Mouse (Mus musculus) kidney, postnatal 14 days (tissue): ENCODE results near the gene Otos.

Source experiments
- DNase-seq: peaks from one replicate; pipeline ENCODE4 v3.0.0; 2022; ENCODE audit warnings: mixed read lengths

Otos gene

DNA sequence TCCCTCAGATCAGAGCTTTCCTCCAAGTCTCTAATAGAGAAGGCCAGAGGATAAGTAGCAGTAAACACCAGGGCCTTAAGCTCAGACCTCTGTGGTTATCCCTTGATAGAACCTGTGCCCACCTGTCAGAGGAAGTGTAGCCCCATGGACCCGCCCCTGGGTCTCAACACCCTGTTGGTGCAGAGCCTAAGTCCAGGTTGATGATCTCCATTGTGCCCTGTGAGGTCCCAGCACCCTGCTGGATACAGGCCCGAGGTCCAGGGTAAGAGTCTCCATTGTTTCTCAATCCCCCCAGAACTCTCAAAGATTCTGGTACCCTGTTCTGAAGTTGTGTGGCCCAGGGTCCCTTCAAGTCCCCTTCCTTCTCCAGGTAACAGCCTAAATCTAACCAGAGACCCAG lies 2.5 kb downstream of the Otos start:
- DNase-seq = no peak

DNA sequence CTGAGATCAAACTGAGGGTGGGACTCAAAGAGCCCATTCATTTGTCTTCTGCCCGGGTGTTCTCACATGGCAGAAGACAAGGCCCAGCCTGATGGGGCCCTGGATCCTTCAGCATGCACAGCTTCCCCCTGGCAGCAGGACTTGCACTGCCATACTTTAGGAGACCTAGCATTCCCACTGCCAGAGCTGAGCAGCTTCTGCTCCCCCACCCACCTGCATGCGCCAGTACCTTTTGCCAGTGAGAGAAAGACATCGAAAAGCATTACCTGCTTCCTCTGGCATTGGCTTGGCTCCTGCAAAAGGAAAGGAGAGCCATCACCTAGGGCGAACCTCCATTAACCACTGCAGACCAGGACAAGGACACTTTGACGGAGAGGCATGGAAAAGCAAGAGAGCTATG lies 3.7 kb downstream of the Otos start:
- no peak for DNase-seq

DNA sequence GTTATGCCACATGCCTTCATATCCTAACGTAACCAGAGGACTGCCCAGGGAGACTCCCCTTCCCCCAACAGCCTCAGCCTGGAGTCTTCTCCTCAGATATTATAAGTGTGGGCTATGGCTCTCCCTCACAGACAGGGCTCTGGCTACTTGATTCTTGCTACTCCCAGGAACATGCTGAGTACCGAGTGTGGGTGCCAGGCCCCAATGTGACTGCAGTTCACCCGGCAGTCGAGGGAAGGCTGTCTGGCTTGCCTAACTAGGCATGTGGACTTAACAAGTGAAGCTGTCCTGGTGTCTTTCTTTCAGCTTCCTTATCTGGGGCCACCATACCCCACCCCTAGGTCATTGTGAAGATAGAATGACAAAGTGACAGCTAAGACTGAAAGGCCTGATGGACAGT lies 5.0 kb downstream of the Otos start:
- DNase-seq = no peak

DNA sequence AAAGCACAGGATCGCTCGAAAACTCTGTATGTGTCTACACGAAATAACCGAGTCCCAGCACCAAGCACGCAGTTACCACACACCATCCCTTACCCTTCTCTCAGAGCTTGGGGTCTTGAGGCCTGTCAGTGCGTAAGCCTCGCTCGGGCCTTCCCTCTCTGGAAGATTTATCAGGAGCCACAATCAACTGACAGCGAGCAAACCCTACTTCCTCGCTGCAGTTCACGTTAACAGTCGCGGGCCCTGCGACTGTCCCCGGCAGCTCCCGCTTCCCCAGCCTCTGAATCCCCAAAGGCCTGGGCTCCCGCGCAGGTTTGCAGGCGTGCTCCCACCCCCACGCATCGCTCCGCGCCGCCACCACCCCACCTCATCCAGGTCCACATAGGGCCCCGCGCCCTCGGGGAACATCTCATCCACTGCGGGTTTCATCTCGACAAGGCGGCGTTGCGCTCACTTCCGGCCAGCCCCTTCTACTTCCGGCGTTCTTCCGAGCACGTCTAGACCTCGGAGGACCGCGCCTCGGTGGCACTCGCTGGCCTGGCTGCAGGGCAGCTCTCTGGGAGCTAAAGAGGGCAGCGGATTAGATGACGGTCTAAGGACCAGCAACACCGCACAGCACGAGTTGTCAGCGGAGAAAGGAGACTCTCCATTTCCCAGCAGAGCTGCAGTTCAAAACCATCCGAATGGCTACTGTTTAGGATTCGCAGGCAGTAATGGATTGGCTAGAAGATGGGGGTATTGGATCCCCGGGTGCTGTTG lies 6.9 kb downstream of the Otos start, which contains the start of gene Cops9:
Gene Cops9 (minus strand): TSS at position 472 of the 759 bp plus-strand sequence.
- DNase-seq = peak; percentile 93

DNA sequence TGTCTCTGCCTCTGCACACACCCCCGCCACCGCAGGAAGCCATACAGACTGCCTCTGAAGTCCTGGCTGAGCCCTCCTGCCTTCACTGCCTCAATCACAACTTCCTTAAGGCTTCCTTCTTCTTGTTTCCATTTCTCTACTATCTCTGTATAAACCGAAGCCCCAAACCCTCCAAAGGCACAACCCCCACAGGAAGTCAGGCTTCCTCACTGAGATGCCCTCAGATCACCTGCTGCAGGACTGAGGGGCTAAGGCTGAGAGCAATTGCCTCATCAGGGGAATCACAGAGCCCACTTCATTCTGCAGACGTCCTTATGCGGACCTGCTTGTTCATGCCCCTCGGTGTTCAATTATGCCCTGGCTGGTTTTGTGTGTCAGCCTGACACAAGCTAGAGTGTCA lies 8.2 kb downstream of the Otos start:
- no peak for DNase-seq

DNA sequence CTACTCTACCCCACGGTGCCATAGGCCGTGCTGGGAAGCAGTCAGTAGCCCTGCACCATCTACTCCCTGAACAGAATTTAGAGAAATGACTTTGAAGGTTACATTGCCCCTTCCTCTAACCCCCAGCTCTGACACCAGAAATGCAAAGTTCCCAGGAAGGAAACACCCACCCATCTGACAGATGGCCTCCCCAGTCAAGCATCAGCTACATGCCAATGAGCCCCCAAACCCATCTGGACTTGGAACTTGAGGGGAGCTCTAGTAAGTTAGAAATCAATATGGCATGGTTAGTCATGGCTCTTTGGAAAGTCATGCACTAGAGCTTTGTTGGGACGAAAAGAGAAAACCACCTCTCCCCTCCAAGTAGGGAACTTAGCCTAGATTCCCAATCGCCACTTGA lies 9.9 kb downstream of the Otos start:
- no peak for DNase-seq

DNA sequence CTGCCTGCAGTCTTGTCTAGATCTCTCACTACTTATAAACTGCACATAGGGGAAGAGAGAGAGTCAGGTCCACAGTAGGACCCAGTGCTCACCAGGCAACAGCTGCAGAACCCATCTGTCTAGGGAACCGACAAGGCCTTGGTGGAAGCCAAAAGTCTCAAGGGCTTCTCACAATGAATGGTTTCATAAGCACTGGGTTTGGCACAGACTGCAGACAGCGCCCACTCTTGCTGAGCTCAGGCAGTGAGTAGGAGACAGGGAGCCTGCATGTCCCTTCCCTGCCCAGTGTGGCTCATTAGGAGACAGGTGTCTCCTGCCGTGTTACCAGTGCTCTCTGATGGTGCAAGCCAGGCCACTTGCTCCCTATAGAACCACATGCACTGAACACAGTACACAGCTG lies 10.5 kb downstream of the Otos start:
- DNase-seq = no peak

DNA sequence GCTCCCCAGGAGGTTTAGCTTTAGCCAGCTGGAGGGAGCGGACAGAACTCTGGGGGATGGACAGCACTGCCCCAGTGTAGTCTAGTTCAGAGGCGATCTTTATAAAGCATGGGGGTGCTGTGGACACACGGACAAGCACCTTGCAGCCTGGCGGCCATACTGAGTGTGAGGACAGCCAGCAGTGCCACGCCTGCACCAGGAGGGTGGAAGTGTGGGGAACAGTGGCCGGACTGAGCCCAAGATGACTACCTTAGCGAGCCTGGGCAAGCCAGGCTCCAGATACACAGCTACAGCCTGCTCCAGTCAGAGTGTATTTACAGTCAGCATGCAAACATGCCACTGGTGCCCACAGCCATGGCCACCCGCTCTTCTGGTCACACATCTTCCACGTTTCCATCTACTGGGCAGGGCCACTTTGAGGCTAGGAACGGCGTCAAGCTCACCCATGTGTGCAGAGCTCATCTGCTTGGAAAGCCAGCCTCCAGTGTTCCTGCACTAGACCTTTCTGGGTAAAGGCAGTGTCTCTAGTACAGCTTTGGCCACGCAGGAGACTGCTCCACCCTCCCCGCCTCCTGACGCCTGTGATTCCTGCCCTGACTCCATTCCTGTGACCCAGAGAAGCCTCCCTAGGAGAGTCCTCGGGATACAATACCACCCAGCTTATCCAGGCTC lies 11.0 kb downstream of the Otos start:
- DNase-seq = no peak

DNA sequence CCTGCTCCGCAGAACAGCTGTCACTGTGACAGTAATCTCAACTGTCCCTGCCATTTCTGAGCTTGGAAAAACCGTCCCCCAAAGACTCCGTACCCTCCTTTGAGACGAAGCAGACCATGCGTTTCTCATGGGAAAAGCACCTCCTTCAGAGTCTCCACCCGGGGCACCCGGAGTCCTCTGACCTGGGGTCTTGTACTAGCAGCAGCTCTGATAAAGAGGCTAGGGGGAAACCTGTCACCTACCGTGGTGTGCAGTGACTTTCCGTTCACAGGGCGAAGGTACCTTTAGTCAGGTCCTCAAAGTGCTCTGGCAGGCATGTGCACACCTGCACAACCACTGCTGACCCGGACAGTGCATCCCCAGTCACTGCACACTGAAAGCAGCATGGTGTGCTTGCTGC lies 12.0 kb downstream of the Otos start:
- DNase-seq = no peak

DNA sequence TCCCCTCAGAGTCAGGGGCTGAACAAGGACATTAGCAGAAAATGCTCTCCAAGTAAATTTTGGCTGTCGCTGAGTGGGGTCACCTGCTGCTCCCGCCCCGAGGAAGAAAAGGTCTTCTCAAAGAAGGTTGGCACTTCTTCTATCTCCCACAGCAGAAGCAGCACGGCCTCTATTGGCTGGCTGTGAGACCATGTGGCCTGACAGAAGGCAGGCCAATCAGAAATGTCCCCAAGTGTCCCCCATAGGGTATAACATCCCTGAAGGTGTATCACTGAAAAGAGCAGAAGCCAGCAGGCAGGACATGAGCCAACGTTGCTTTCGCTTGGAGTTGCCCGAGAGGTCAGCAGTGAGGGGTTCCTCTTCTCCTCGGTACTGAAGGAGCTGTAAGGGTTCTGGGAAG lies 12.6 kb downstream of the Otos start:
- no peak for DNase-seq

DNA sequence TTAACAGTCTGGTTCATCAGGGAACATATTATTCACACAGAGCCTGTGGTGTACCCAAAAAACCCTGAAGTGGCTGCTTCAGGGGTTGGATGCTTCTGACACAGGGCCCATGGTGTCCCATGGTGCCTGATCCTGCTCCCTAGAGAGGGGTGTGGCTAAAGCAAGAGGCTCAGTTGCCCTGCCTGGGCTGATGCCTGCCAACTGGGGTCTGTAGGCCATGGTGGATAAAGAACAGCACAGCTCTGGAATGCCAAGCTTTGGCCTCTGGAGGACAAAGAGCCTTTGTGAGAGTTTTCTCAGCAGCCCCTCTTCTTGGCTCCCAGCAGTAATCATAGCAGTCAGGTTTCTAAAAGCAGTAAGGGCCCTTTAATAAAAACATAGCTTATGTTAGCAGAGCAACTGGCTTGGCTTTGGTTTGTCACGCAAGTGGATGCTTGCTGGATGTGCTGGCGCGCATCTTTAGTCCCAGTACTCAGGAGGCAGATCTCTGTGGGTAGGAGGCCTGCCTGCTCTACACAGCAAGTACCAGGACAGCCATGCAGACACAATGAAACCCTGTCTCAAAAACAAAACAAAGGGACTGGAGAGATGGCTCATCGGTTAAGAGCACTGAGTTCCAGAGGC lies 13.6 kb downstream of the Otos start:
- DNase-seq = no peak

DNA sequence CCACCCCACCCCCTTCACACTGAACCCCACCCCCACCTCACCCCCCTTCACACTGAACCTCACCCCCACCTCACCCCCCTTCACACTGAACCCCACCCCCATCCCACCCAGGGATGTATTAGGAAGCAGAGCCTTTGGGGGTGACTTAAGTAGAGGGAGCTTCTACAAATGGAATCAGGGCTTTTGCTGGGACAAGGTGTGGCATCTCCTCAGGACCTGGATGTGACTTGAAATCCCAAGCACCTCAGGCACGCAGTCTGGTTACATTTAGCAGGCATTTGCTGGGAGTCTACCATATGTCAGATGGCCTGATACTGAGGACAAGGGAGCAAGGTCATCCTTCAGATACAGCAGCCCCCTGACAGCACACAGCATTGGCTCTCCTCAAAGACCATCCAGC lies 14.1 kb downstream of the Otos start:
- no peak for DNase-seq

DNA sequence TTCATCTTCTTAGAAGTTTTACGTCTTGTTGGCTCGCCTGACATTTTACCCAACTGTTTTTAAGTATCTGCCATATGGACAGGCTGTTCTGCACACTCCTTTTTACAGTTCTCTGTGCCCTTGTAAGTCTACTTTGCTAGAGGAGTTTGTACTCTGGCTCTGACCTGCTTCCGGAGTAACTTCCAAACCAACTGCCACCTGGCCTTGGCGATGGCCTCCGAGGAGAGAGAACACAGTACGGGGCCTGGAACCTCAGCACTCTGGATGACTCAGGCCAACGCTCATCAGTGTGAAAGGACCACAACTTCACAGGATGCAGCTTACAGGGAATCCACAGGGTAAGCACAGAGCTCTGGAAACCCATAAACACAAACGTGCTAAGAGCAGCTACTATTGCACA lies 14.9 kb downstream of the Otos start:
- no peak for DNase-seq

DNA sequence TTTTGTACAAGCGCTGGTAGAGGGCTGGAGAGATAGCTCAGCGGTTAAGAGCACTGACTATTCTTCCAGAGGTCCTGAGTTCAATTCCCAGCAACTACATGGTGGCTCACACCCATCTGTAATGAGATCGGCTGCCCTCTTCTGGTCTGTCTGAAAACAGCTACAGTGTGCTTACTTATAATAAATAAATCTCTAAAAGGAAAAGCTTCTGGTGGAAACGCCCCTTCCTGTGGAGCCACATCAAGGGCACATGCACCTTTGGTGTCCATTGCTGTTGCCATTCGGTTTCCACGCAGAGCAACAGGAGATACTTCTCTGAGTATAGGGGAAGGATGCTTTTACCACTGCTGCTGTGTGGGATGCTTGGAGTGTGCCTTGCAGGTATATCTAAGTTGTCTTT lies 15.7 kb downstream of the Otos start:
- no peak for DNase-seq

DNA sequence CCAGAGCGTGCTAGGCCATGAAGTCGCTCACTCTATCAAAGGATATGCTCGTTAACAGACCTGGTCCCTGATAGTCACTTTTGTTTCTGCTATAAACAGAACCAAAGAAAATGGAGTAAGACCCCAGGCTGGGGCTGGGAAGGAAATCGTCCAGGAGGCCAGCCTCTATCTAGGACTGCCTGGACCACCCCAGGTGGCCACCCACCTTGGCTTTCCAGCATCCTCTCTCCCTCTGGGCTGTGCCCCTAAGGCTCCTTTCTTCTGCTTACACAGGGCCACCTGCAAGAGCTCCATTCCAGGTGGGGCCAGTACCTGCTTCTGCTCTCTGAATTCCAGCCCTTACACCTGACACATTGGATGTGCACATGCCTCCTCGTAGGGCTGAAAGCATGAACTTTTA lies 16.4 kb downstream of the Otos start:
- DNase-seq = no peak

DNA sequence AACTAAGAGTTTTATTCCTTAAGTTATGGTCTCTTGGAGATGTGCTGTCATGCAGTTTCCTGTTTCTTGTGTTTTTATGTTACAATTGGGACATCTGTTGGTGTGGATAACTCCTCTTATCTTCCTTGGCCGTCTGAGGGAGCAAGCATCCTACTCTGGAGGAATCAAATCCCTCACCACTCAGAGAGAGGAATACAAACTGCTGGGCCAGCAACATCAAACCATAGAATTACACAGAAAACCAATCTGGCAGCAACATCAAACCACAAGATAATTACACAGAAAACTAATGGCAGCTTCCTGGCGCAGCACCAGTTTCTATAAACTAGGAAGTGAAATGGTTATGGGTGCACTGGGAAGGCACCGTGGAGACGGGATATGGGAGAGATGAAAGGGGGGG lies 20.4 kb downstream of the Otos start:
- DNase-seq = peak; percentile 22

DNA sequence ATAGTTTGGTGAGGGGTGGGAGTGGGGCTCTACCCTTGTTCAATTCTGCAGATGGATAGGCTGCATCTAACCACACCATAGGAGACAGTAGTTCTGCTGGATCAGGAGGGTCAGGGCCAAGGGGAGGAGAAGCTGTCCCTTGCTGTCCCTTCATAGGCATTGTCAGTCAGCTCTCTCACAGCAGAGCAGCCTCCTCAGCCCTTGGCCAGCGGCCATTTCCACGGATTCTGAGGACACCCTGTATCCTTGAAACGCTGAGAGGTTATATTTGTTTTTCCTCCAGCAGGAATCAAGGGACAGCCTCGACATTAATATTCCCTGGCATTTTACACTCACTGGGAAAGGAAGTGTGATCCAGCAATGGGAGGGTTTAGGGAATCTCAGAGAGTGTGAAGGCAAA lies 30.3 kb downstream of the Otos start:
- peak; percentile 29 for DNase-seq

DNA sequence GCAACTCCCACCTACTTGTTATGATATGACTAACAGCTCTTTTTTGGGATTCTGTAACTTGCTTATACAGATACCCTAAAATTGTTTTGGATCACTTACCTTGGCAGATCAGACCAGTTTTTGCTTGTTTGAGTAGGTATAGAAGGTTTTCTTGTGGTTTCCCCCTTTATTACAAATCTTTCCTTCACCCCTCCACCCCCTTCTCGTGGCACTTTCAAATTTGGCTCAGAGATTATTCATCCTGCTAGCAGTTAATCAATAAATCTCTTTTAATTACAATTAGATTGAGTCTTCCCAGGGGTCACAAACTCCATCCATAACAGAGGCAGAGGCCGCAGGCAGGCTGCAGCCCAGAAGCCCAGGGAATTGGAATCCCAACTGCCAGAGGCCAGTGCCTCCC lies 31.2 kb downstream of the Otos start, which contains the start of gene Olfr12:
Gene Olfr12 (plus strand): TSS at position 301 of the 400 bp plus-strand sequence.
- DNase-seq = no peak

DNA sequence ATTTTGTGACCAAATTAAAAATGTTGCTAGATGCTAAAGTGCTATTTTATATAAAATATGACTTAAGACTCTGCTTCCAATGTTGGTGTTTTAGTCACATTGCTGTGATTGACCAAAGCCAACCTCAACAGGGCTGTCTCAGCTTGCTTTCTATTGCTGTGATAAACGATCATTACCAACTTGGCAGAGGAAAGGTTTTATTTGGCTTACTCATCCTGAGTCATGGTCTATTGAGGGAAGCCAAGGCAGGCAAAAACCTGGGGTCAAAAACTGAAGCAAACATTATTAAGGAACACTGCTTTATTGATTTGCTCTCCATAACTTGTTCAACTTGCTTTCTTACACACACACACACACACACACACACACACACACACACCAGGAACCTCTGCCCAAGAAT lies 32.6 kb downstream of the Otos start:
- DNase-seq = no peak

DNA sequence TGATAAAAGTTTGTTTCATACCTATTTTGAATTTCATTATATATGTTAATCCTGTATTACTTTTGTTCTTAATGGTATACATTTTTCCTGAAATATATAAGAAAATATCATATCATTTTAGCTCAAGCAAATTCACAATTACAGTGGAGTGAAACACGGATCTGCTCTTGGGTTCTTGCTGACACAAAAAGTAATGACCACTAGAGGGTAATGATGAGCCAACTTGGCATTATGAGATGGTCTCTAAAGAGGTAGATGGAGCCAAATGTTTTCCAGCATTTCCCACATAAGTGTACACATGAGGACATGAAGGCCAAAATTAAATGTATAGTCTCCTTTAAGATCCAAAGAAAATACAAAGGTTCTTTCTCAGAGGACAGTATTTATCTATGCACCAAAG lies 34.1 kb downstream of the Otos start:
- DNase-seq = peak; percentile 25

DNA sequence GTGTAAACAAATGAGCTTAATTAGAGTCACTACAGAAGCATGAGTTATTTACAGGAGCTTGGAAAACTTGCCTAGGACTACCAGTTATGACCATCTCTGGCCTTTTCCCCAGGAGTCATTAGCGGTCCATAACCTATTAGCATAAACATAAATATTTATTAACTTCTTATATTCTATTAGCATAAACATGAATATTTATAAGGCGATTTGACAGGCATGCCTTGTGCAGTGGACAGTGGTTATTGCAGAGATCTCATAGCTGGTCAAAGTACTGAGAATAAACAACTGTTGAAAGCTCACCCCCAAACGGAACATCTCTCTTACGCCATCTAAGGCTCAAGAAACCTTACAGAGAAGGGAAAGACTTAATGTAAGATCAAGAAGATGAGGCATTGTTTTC lies 35.5 kb downstream of the Otos start:
- DNase-seq = no peak

DNA sequence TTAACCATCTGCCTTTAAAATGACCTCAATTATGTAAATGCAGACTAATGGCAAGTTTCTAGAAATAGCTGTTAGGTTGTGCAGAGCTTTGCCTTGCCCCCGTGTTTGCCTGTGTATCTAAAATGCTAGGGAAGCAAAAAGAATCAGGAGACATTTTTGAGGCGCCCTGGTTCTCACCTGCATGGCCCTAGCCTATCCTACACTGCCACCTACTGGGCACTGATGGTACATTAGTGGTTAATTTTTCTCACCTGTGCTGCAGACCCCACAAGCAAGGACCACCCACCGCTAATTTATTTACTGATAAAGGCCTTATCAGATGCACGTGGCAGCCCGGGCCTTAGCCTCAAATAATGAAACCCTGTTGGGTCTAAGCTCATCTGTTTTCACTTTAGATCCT lies 37.6 kb downstream of the Otos start:
- DNase-seq = peak; percentile 63

DNA sequence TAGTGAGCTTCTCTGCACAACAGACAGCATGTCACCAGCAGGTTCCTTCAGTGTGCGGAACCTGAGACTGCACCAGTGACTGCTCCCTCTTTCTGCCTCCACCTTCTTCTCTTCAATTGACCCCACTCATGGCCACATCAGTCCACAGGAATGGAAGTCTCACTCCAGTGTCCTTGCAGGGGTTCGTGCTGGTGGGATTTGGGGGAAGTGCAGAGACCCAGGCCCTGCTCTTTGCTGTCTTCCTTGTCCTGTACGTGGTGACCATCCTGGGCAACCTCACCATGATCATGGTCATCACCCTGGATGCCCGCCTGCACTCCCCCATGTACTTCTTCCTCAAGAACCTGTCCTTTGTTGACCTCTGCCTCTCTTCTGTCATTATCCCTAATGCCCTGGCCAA lies 40.9 kb downstream of the Otos start:
- no peak for DNase-seq

DNA sequence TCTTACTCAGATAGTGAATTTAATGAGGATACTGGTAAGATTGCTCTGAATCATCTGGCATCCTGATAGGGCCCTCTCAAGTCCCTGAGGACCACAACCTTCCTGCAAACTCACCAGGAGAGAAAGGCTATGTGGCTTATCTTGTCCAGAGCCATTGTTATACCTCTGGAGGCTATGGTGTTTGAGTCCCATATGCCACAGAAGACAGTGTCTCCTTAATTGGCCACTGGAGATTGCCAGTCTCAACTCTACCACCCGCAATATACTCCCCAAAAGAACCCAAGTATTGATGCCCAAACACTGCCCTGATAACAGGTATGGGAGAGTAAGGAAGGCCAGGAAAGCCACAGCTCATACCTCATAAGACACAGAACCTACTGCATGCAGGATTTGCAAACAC lies 43.2 kb downstream of the Otos start, which contains the start of gene Olfr1410:
Gene Olfr1410 (plus strand): TSS at position 301 of the 400 bp plus-strand sequence.
- no peak for DNase-seq
